Mouse (Mus musculus): ENCODE data around the gene Myt1l. TPM values are rescaled to one million over a fixed set of nuclear protein-coding genes. Genes with fewer than 3 reads are reported as not detected.
A peak's percentile ranks its signal among the peaks of the same experiment; 100 is the strongest.

Myt1l gene
- polyA plus RNA-seq, 1 experiment from 2014 or later = not detected

GRCm38 (mm10) chr12:29933501-29933900 lies 405.3 kb downstream of the Myt1l start:
- H3K4me2 ChIP-seq (replicated peaks; ENCODE audit: low read depth, low read length) = no peak overlapping the region
- no peaks in the 10 kb centered on the region for H3K9me3 ChIP-seq (ENCODE audit: control insufficient read depth, low read length)
- 55% methylated on average over 2 of the region's 2 CpGs for WGBS
- no peaks in the 10 kb centered on the region for H3K4me1 ChIP-seq (ENCODE audit: control insufficient read depth, insufficient read depth, low read length)
- ATAC-seq (ENCODE audit: low FRiP score, low TSS enrichment) = no peak
- no peak overlapping the region for H3K4me3 ChIP-seq (ENCODE audit: low read length)
- no peaks in the 10 kb centered on the region for H3K36me3 ChIP-seq (ENCODE audit: control insufficient read depth, insufficient read depth, low read length)
- no peak overlapping the region for H3K9ac ChIP-seq (ENCODE audit: low read depth, low read length)
- H3K27ac ChIP-seq (ENCODE audit: low read depth, low read length) = no peak overlapping the region
- no peaks in the 10 kb centered on the region for H3K27me3 ChIP-seq (ENCODE audit: control insufficient read depth, insufficient read depth, low read length)

- no peaks in the 10 kb centered on the region for H3K9me3 ChIP-seq (ENCODE audit: control insufficient read depth, low read length)
- no peak for ATAC-seq (ENCODE audit: low FRiP score, low TSS enrichment)
- H3K4me3 ChIP-seq (ENCODE audit: low read length) = no peak overlapping the region
- no peak overlapping the region for H3K4me2 ChIP-seq (replicated peaks; ENCODE audit: low read depth, low read length)
- H3K36me3 ChIP-seq (ENCODE audit: control insufficient read depth, insufficient read depth, low read length) = no peaks in the 10 kb centered on the region
- H3K4me1 ChIP-seq (ENCODE audit: control insufficient read depth, insufficient read depth, low read length) = peaks cover 1% of the 10 kb centered on the region; the same call in 1 of the 2 replicates
- no peak overlapping the region for H3K27ac ChIP-seq (ENCODE audit: low read depth, low read length)
- 55% methylated on average over 8 of the region's 8 CpGs for WGBS
- no peak overlapping the region for H3K9ac ChIP-seq (ENCODE audit: low read depth, low read length)
- H3K27me3 ChIP-seq (ENCODE audit: control insufficient read depth, insufficient read depth, low read length) = no peaks in the 10 kb centered on the region
Observed at GRCm38 (mm10) chr12:29934120-29934581, 406.0 kb downstream of the Myt1l start.

DNA sequence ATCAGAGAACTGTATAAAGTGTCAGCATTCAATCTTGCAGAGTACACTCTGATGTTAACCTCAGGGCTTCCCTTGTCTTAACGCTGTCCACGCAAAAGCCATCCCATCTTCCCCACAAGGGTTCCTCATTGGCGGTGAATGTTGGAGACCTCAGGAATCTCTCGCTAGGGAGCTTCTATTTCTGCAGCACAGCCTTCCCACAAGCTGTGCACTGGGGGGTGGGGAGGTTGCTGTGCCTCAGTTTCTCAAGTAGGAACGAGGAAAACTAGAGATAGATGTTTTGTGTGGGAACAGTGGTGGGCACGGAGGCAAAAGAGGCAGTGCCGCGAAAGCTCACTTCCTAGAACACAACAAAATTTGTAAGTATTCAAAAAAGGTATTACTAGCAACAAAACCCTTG lies 409.1 kb downstream of the Myt1l start, which contains the start of gene Pxdn:
TSS of gene Pxdn (plus strand) at position 301 of the 400 bp plus-strand sequence.
- WGBS = 42% methylated on average over 8 of the region's 8 CpGs
- Histone ChIP-seq H3K9me3 (ENCODE audit: control insufficient read depth, low read length) (no peaks in the 10 kb centered on the region), H3K36me3 (ENCODE audit: control insufficient read depth, insufficient read depth, low read length) (peaks cover 4% of the 10 kb centered on the region; the same call in 1 of the 2 replicates), H3K4me2 (replicated peaks; ENCODE audit: low read depth, low read length) (peak within 1 kb of the TSS; percentile 87), H3K27me3 (ENCODE audit: control insufficient read depth, insufficient read depth, low read length) (no peaks in the 10 kb centered on the region), H3K4me1 (ENCODE audit: control insufficient read depth, insufficient read depth, low read length) (peaks cover 19% of the 10 kb centered on the region), H3K27ac (ENCODE audit: low read depth, low read length) (peak within 1 kb of the TSS; percentile 93), H3K4me3 (ENCODE audit: low read length) (peak within 1 kb of the TSS; percentile 88), H3K9ac (ENCODE audit: low read depth, low read length) (peak within 1 kb of the TSS; percentile 92)
- ATAC-seq (ENCODE audit: low FRiP score, low TSS enrichment) = no peak

GRCm38 (mm10) chr12:29937851-29938375 lies 409.7 kb downstream of the Myt1l start:
- under 1% methylated on average over 48 of the region's 49 CpGs for WGBS
- peak overlapping the region; percentile 88 for H3K4me3 ChIP-seq (ENCODE audit: low read length)
- H3K36me3 ChIP-seq (ENCODE audit: control insufficient read depth, insufficient read depth, low read length) = peaks cover 4% of the 10 kb centered on the region; the same call in 1 of the 2 replicates
- peak overlapping the region; percentile 92 for H3K9ac ChIP-seq (ENCODE audit: low read depth, low read length)
- peak; percentile 93 for ATAC-seq (ENCODE audit: low FRiP score, low TSS enrichment)
- peak overlapping the region; percentile 87 for H3K4me2 ChIP-seq (replicated peaks; ENCODE audit: low read depth, low read length)
- H3K27me3 ChIP-seq (ENCODE audit: control insufficient read depth, insufficient read depth, low read length) = no peaks in the 10 kb centered on the region
- peaks cover 19% of the 10 kb centered on the region for H3K4me1 ChIP-seq (ENCODE audit: control insufficient read depth, insufficient read depth, low read length)
- H3K9me3 ChIP-seq (ENCODE audit: control insufficient read depth, low read length) = no peaks in the 10 kb centered on the region
- H3K27ac ChIP-seq (ENCODE audit: low read depth, low read length) = peak overlapping the region; percentile 93

GRCm38 (mm10) chr12:29938376-29939041 lies 410.3 kb downstream of the Myt1l start:
- 0% methylated on average over 39 of the region's 40 CpGs for WGBS
- H3K9me3 ChIP-seq (ENCODE audit: control insufficient read depth, low read length) = no peaks in the 10 kb centered on the region
- H3K27ac ChIP-seq (ENCODE audit: low read depth, low read length) = peak overlapping the region; percentile 93

GRCm38 (mm10) chr12:29939261-29939671 lies 411.1 kb downstream of the Myt1l start:
- peak overlapping the region; percentile 88 for H3K4me3 ChIP-seq (ENCODE audit: low read length)
- H3K9ac ChIP-seq (ENCODE audit: low read depth, low read length) = peak overlapping the region; percentile 92
- H3K9me3 ChIP-seq (ENCODE audit: control insufficient read depth, low read length) = no peaks in the 10 kb centered on the region
- H3K36me3 ChIP-seq (ENCODE audit: control insufficient read depth, insufficient read depth, low read length) = peaks cover 4% of the 10 kb centered on the region; the same call in 1 of the 2 replicates
- no peak for ATAC-seq (ENCODE audit: low FRiP score, low TSS enrichment)
- peak overlapping the region; percentile 93 for H3K27ac ChIP-seq (ENCODE audit: low read depth, low read length)
- no peaks in the 10 kb centered on the region for H3K27me3 ChIP-seq (ENCODE audit: control insufficient read depth, insufficient read depth, low read length)
- H3K4me1 ChIP-seq (ENCODE audit: control insufficient read depth, insufficient read depth, low read length) = peaks cover 22% of the 10 kb centered on the region
- peak overlapping the region; percentile 87 for H3K4me2 ChIP-seq (replicated peaks; ENCODE audit: low read depth, low read length)
- WGBS = 4% methylated on average over 8 of the region's 8 CpGs

More at GRCm38 (mm10) chr12:29938376-29939041, 410.3 kb downstream of the Myt1l start:
- Histone ChIP-seq H3K4me1 (ENCODE audit: control insufficient read depth, insufficient read depth, low read length) (peaks cover 19% of the 10 kb centered on the region), H3K4me3 (ENCODE audit: low read length) (peak overlapping the region; percentile 88), H3K27me3 (ENCODE audit: control insufficient read depth, insufficient read depth, low read length) (no peaks in the 10 kb centered on the region), H3K4me2 (replicated peaks; ENCODE audit: low read depth, low read length) (peak overlapping the region; percentile 87), H3K9ac (ENCODE audit: low read depth, low read length) (peak overlapping the region; percentile 92), H3K36me3 (ENCODE audit: control insufficient read depth, insufficient read depth, low read length) (peaks cover 4% of the 10 kb centered on the region; the same call in 1 of the 2 replicates)
- peak; percentile 86 for ATAC-seq (ENCODE audit: low FRiP score, low TSS enrichment)

- no peaks in the 10 kb centered on the region for H3K27me3 ChIP-seq (ENCODE audit: control insufficient read depth, insufficient read depth, low read length)
- no peak for ATAC-seq (ENCODE audit: low FRiP score, low TSS enrichment)
- WGBS = 72% methylated on average over 2 of the region's 2 CpGs
- no peak overlapping the region for H3K27ac ChIP-seq (ENCODE audit: low read depth, low read length)
- no peak overlapping the region for H3K9ac ChIP-seq (ENCODE audit: low read depth, low read length)
- peaks cover 4% of the 10 kb centered on the region; the same call in 1 of the 2 replicates for H3K36me3 ChIP-seq (ENCODE audit: control insufficient read depth, insufficient read depth, low read length)
- no peak overlapping the region for H3K4me3 ChIP-seq (ENCODE audit: low read length)
- H3K4me2 ChIP-seq (replicated peaks; ENCODE audit: low read depth, low read length) = no peak overlapping the region
- H3K9me3 ChIP-seq (ENCODE audit: control insufficient read depth, low read length) = no peaks in the 10 kb centered on the region
- H3K4me1 ChIP-seq (ENCODE audit: control insufficient read depth, insufficient read depth, low read length) = peaks cover 30% of the 10 kb centered on the region
Observed at GRCm38 (mm10) chr12:29942435-29942834, 414.3 kb downstream of the Myt1l start.

DNA sequence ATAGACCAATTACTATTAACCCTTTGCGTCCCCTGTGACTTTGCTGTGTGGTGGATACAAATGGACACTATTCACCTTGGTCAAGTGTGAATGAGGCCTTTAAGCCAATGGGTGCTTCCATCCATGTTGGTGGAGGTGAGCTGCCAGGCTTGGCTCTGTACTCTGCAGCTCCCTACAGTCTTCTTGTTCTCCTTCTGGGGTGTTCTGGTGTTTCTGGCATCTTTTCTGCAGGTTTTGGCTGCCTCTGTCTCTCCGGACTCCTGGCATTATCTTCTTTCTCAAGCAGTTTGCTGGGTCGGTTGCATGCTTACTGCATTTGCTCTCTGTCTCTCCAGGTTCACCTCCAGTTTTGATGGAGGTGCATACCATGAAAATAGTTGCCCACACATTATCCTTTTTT lies 416.5 kb downstream of the Myt1l start:
- Histone ChIP-seq H3K9ac (ENCODE audit: low read depth, low read length) (no peak overlapping the region), H3K4me3 (ENCODE audit: low read length) (no peak overlapping the region), H3K27me3 (ENCODE audit: control insufficient read depth, insufficient read depth, low read length) (no peaks in the 10 kb centered on the region), H3K9me3 (ENCODE audit: control insufficient read depth, low read length) (no peaks in the 10 kb centered on the region), H3K36me3 (ENCODE audit: control insufficient read depth, insufficient read depth, low read length) (peaks cover 4% of the 10 kb centered on the region; the same call in 1 of the 2 replicates), H3K27ac (ENCODE audit: low read depth, low read length) (no peak overlapping the region), H3K4me2 (replicated peaks; ENCODE audit: low read depth, low read length) (no peak overlapping the region), H3K4me1 (ENCODE audit: control insufficient read depth, insufficient read depth, low read length) (peaks cover 24% of the 10 kb centered on the region)
- ATAC-seq (ENCODE audit: low FRiP score, low TSS enrichment) = no peak
- WGBS = 85% methylated on average over 3 of the region's 3 CpGs

DNA sequence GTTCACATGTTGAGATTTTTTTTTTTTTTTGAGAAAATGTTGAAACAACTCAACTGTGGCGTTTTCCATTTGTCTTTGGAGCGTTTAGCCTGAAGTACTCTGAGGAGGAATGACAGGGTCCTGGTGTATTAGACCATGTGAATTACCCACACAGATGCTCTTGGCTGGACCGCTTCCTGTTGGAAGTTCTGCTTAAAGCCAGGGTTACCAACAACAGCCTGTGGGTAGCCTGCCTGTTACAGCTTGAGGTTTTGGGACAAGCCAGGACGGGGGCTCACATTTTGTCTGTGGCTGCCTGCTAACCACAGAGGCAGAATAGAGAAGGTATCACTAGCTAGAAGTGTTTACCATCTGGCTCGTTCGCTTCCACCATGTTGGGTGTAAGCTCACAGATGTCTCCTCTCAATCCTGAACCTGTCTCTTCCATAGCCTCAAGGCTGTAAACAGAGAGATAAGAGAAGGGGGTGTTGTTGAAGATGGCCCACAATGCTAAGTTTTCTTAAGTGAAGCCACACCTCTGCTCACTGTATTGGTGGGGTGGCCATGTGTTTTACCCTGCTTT lies 417.1 kb downstream of the Myt1l start:
- Histone ChIP-seq H3K4me1 (ENCODE audit: control insufficient read depth, insufficient read depth, low read length) (peaks cover 21% of the 10 kb centered on the region), H3K4me2 (replicated peaks; ENCODE audit: low read depth, low read length) (no peak overlapping the region), H3K9me3 (ENCODE audit: control insufficient read depth, low read length) (no peaks in the 10 kb centered on the region), H3K4me3 (ENCODE audit: low read length) (no peak overlapping the region), H3K27ac (ENCODE audit: low read depth, low read length) (no peak overlapping the region), H3K9ac (ENCODE audit: low read depth, low read length) (no peak overlapping the region), H3K27me3 (ENCODE audit: control insufficient read depth, insufficient read depth, low read length) (no peaks in the 10 kb centered on the region), H3K36me3 (ENCODE audit: control insufficient read depth, insufficient read depth, low read length) (peaks cover 4% of the 10 kb centered on the region; the same call in 1 of the 2 replicates)
- 58% methylated on average over 6 of the region's 6 CpGs for WGBS
- no peak for ATAC-seq (ENCODE audit: low FRiP score, low TSS enrichment)
